Mouse (Mus musculus): ENCODE data around the gene Homer1. TPM values are rescaled to one million over a fixed set of nuclear protein-coding genes. Genes with fewer than 3 reads are reported as not detected.

The Homer1 gene
- total and polyA plus RNA-seq, 3 experiments: 14.6 to 32.2 (median 16.2) TPM

GRCm38 (mm10) chr13:93380399-93381063 is 81.1 kb downstream of the Homer1 start:
- no peak overlapping the region for H3K27ac ChIP-seq (ENCODE audit: insufficient read depth, low read depth)
- no peak for TF ChIP-seq HCFC1 (IDR thresholded peaks at IDR 0.05; ENCODE audit: low read depth, low read length)
- no peak for TF ChIP-seq ZNF384 (IDR thresholded peaks at IDR 0.05; ENCODE audit: low read depth, low read length)
- TF ChIP-seq MYC (IDR thresholded peaks at IDR 0.05; ENCODE audit: low read depth, low read length): no peak
- no peak for TF ChIP-seq MAFK (IDR thresholded peaks at IDR 0.05; ENCODE audit: insufficient replicate concordance, low read length)
- no peak for TF ChIP-seq MEF2A (IDR thresholded peaks at IDR 0.05; ENCODE audit: borderline replicate concordance, low read depth, low read length)
- TF ChIP-seq TBP (conservative IDR thresholded peaks at IDR 0.05; ENCODE audit: low read depth, low read length): no peak
- no peak for TF ChIP-seq IRF4 (IDR thresholded peaks at IDR 0.05; ENCODE audit: low read depth, low read length)
- TF ChIP-seq POLR2AphosphoS2 (IDR thresholded peaks at IDR 0.05; ENCODE audit: low read depth, low read length): no peak
- no peaks in the 10 kb centered on the region for H3K79me2 ChIP-seq (replicated peaks; ENCODE audit: control insufficient read depth, extremely low read depth, insufficient read depth, poor library complexity, severe bottlenecking)
- no peak overlapping the region for H3K4me2 ChIP-seq (ENCODE audit: insufficient read depth, low read depth, poor library complexity, severe bottlenecking)
- H3K9me3 ChIP-seq (replicated peaks; ENCODE audit: low read length): no peaks in the 10 kb centered on the region
- dilution Hi-C loops (cut with MboI; ENCODE audit: extremely low pct_ligation_motif_present, extremely low pct_unique_long_range_greater_than_20kb, low sequenced_read_pairs): no loop called here
- in situ Hi-C loops (cut with MboI; ENCODE audit: low pct_ligation_motif_present, low pct_unique_long_range_greater_than_20kb, low sequenced_read_pairs): no loop called here
- DNase-seq (ENCODE audit: extremely low read depth): no peak
- no peak overlapping the region for H3K4me3 ChIP-seq (replicated peaks in 1 of 3; ENCODE audit: low read depth in 2 of 3, low read length in 2 of 3, poor library complexity in 1 of 3)
- H3K36me3 ChIP-seq (replicated peaks in 1 of 2; ENCODE audit: control insufficient read depth in 1 of 2, insufficient read depth in 1 of 2, low read length in 1 of 2): peaks cover 0 to 2% of the 10 kb centered on the region in 2 experiments
- no peak overlapping the region for H3K9ac ChIP-seq (ENCODE audit: insufficient read depth, low read depth)
- H3K27me3 ChIP-seq (replicated peaks): no peaks in the 10 kb centered on the region
- peaks cover 0 to 6% of the 10 kb centered on the region in 2 experiments; a peak in 1 of 4 replicates for H3K4me1 ChIP-seq (ENCODE audit: control insufficient read depth in 1 of 2, insufficient read depth in 2 of 2)

DNA sequence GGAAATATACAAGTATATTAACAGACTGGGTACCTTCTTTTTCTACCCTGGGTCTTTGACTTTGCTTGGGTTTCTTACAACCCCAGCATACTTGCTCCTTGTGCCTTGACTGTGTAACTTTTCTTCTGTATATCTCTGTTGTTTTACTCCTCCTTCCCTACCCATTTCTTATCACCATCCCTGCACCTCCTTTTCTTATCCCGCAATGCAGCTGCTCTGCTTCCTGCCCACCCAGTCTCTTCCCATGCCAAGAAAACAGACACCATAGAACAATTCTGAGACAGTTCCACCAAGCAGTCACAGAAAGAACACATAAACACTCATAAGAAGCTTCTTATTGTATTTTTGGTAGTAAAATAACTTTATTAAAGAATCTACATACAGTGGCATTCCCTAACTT is 81.9 kb downstream of the Homer1 start:
- Histone ChIP-seq H3K4me1 (ENCODE audit: control insufficient read depth in 1 of 2, insufficient read depth in 2 of 2) (peaks cover 0 to 6% of the 10 kb centered on the region in 2 experiments; a peak in 1 of 4 replicates), H3K27ac (ENCODE audit: insufficient read depth, low read depth) (no peak overlapping the region), H3K4me2 (ENCODE audit: insufficient read depth, low read depth, poor library complexity, severe bottlenecking) (no peak overlapping the region), H3K27me3 (replicated peaks) (no peaks in the 10 kb centered on the region), H3K4me3 (replicated peaks in 1 of 3; ENCODE audit: low read depth in 2 of 3, low read length in 2 of 3, poor library complexity in 1 of 3) (no peak overlapping the region), H3K79me2 (replicated peaks; ENCODE audit: control insufficient read depth, extremely low read depth, insufficient read depth, poor library complexity, severe bottlenecking) (no peaks in the 10 kb centered on the region), H3K9me3 (replicated peaks; ENCODE audit: low read length) (no peaks in the 10 kb centered on the region), H3K36me3 (replicated peaks in 1 of 2; ENCODE audit: control insufficient read depth in 1 of 2, insufficient read depth in 1 of 2, low read length in 1 of 2) (peaks cover 0 to 2% of the 10 kb centered on the region in 2 experiments), H3K9ac (ENCODE audit: insufficient read depth, low read depth) (no peak overlapping the region)
- dilution Hi-C loops (cut with MboI; ENCODE audit: extremely low pct_ligation_motif_present, extremely low pct_unique_long_range_greater_than_20kb, low sequenced_read_pairs): no loop called here
- in situ Hi-C loops (cut with MboI; ENCODE audit: low pct_ligation_motif_present, low pct_unique_long_range_greater_than_20kb, low sequenced_read_pairs): no loop called here
- TF ChIP-seq JUND (conservative IDR thresholded peaks at IDR 0.05; ENCODE audit: low read depth, low read length) (no peak), BHLHE40 (IDR thresholded peaks at IDR 0.05; ENCODE audit: low read depth, low read length) (no peak), EP300 (IDR thresholded peaks at IDR 0.05; ENCODE audit: low read length) (no peak), TBP (conservative IDR thresholded peaks at IDR 0.05; ENCODE audit: low read depth, low read length) (no peak), USF1 (IDR thresholded peaks at IDR 0.05; ENCODE audit: low read depth, low read length) (no peak), JUN (IDR thresholded peaks at IDR 0.05; ENCODE audit: insufficient read depth, low read depth, low read length) (no peak), MAX (IDR thresholded peaks at IDR 0.05; ENCODE audit: low read length) (no peak), TCF12 (IDR thresholded peaks at IDR 0.05; ENCODE audit: low read depth, low read length) (no peak), NELFE (IDR thresholded peaks at IDR 0.05; ENCODE audit: low read depth, low read length) (no peak), IRF4 (IDR thresholded peaks at IDR 0.05; ENCODE audit: low read depth, low read length) (no peak), GABPA (IDR thresholded peaks at IDR 0.05; ENCODE audit: insufficient replicate concordance, low read depth, low read length) (no peak), ZC3H11A (IDR thresholded peaks at IDR 0.05; ENCODE audit: low read depth, low read length) (no peak)
- no peak for DNase-seq (ENCODE audit: extremely low read depth)

All from CH12.LX (cell line).